Mouse (Mus musculus): ENCODE measurements at regions not wholly inside any gene's neighbourhood (a gene's known extent, or its start where the extent isn't known, plus 50 kb on each side); places are given as distances from the start of the nearest gene placed in this dataset.

GRCm38 (mm10) chr16:95794281-95794727, 92.4 kb downstream of the Ets2 start:
- TF ChIP-seq POLR2A (IDR thresholded peaks at IDR 0.05; ENCODE audit: extremely low read depth, insufficient read depth, low read length): no peak
- no peak for TF ChIP-seq CTCF (IDR thresholded peaks at IDR 0.05; ENCODE audit: low read depth, low read length)
